Mouse (Mus musculus) lung, postnatal 4 days (tissue): ENCODE results near the gene Bicc1.
"Not testable (repeated sequence)": the region's sequence is repeated elsewhere in the genome, so short reads cannot be mapped to it uniquely, and the experiment has no call there.

Experiments
- DNase-seq, 2 experiments: peaks; one replicate each; pipeline ENCODE4 v3.0.0; 2021

Gene Bicc1

GRCm38 (mm10) chr10:70993497-70994134, 165.9 kb downstream of the Bicc1 start:
- no peak for DNase-seq

GRCm38 (mm10) chr10:70987396-70987795, 172.1 kb downstream of the Bicc1 start:
- no peak for DNase-seq

DNA sequence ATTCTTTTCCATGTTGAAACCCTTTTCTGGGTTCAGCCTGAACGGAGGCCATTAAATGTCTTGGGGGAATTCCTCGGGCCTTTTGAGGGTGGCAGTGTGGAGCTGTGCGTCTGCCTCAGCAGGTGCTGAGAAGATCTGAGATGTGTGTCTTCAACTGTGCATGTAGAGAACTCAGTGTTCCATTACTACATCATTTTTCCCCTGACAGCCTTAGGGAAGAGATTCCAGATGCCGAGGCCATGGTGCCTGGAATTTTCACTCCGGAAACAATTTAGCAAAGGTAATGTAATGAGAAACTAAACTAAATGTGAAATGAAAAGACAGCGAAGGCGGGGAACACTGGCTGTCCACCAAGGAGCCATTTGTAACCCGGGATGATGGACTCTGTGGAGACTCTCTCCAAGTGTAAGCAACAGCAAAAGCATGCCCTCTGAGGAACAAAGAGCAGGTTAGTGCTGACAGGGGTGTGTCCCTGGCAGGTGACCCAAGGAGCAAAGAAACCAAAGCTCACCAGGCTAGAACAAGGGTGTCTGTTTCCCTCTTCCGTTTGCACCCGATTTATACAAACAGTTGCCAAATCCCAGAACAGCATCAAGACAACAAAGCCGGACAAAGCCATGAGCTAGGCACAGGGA, 176.3 kb downstream of the Bicc1 start:
- DNase-seq, result no peak

- no peak for DNase-seq
Observed at GRCm38 (mm10) chr10:70982156-70982555, 177.3 kb downstream of the Bicc1 start.

GRCm38 (mm10) chr10:70979657-70980056, 179.8 kb downstream of the Bicc1 start:
- DNase-seq, result no peak

DNA sequence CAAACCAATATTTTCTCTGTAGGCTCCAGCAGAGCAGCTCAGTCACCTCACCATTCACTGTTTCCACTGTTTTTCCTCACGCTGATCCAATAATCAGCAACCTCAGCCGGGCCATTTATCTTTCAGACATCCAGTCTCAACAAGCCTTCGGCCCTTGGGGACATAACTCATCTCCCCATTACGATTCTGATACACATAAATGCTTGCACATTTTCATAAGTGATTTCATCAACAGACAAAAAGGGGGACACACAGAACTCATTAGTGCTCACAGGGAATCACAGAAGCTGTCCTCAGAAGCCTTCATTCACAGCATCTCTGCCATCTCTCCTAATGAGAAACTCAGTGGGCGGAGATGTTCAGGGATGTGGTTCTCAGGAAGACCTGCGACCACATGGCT, 182.4 kb downstream of the Bicc1 start:
- DNase-seq, result no peak

- DNase-seq, result no peak
Observed at GRCm38 (mm10) chr10:70976633-70977032, 182.9 kb downstream of the Bicc1 start.

- no peak for DNase-seq
Observed at GRCm38 (mm10) chr10:70971156-70971555, 188.3 kb downstream of the Bicc1 start.

GRCm38 (mm10) chr10:70968848-70969683, 190.4 kb downstream of the Bicc1 start:
- DNase-seq, result no peak

- peak; percentile 67 to 90 for DNase-seq
Observed at GRCm38 (mm10) chr10:70966642-70967345, 192.7 kb downstream of the Bicc1 start.

- no peak for DNase-seq
Observed at GRCm38 (mm10) chr10:70964706-70965105, 194.8 kb downstream of the Bicc1 start.

GRCm38 (mm10) chr10:70963599-70964193, 195.8 kb downstream of the Bicc1 start:
- peak in 1 of 2 experiments; percentile 35 for DNase-seq

DNA sequence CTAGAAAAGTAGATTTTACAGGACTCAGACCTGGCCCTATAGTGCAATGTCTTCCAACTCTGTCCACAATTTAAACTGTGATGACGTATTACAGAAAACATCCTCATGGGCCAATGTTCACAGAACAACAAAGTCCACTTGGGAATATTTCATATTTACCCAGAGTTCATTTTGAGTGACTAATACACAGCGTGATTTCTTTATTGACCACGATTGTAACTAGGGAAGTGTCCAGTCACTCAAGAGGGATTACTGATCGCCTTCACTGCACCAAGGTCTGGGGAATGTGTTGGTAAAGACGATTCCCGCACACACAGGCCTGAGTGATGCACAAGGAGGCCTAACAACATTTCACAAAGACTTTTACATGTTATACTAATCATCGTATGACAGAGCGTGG, 197.9 kb downstream of the Bicc1 start:
- no peak for DNase-seq

- DNase-seq, result not testable (repeated sequence)
Observed at GRCm38 (mm10) chr10:70960396-70960795, 199.1 kb downstream of the Bicc1 start.

DNA sequence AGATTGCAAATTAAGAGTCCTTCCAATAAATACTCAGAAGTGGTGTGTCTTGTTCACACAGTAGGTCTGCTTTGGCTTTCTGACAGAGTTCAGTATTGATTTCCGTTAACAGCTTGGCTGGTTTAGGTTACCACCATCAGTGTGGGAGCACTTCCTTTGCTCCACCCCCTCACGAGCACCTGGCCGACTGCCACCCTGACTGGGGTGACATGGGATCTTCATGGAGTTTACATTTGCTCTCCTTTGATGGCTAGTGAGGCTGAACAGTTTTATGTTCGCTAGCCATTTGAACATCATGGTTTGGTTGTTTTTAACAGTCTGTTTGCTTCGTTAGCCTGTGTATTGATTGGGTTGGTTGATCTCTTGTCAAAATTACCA, 206.7 kb downstream of the Bicc1 start:
- no peak for DNase-seq

DNA sequence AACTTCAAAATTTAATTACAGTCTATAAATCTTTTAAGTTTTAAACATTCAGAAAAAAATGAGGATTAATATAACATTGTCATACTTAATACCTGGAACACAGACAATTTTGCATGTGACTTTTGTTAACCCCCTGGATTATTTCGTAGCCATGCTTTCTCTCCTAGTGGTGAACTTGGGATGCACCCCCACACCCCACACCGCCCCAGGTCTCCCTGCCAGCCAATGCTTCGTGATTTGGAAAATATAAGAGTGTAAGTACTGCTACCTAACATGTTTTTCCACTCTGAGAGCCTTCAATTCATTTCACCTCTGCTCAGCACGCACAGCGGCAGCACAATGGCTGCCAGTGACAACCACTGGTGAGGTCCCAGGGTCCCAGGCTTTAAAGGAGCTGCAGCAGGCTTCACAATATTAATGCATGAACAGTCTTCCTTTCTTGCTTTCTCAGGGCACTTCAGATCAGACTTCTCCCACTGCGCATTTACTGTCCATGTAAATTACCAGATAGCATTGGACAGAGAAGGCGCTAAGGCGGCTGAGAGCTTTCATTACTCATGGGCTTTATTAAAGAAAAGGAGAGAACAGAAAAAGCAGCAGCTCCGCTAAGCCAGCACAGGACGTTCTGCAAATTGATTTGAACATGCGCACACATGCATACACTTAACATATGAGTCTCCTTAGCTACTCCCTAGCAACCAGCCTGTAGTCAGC, 207.3 kb downstream of the Bicc1 start:
- DNase-seq, result no peak

DNA sequence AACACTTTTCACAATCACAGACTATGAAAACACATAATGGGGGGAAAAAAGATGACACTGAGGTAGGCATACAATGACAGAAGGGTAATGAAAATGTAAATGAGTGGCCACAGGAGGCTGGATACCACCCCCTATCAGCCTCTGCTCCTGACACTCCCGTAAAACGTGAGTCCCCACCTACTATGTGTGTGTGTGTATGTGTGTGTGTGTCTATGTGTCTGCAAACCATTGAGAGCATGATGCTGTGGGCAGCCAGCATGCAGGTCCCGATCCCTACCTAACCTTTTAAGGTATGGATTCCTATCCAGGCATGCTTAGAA, 209.4 kb downstream of the Bicc1 start:
- DNase-seq, result no peak

DNA sequence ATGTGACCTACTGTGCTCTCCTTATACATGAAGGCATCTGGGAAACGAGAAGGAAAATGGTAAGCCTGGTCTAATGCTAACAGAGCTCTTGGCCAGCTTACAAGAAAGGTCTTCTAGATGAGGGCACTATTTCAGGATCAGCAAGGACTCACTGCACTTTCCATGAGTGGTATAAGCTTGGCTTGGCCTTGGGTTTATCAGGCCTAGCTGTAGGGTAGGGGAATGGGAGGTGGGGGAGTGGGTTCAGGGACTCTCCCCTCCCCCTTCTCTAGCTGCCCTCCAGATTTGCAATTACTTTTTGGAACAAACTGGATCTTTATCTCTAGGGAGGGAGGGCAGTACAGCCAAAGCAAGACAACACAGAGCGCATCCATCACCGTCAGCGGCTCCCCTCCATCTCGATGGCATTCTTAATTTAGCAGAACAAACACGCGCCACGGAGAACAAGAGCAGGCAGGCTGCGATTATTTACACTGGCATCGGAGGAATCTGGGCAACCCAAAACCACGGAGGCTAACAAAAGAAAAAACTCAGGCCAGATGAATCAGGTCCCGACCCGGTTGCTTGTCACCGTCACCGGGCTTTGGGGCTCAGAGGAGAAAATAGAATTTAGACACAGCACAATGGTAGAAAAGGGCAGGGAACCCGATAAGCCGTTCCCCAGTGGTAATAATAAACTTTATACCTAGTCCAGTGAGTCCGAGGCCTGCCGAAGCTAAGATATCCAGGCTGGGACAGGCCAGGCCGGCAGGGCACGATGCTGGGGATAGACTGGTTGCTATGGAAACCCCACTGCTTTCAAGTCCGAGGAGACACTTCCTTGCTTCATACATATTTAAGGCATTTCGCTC, 210.0 kb downstream of the Bicc1 start:
- no peak for DNase-seq

DNA sequence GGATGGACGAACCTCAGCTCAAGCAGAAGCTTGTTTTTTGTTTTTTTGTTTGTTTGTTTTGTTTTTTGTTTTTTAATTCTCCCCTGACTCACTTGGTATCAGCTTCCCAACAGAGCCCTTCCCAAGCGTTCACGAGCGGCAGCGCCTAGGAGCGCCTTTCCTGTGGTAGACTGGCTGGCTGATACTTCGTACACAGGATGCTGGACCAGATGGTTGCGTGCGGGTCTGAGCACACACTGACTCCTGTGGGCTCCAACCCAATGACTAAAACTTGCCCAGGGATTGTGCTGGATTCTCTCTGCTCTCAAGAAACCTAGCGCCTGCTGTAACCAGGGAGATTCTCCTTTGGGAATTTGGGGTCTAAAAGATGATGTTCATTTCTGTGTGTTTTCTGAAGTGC, 211.2 kb downstream of the Bicc1 start:
- no peak for DNase-seq

GRCm38 (mm10) chr10:70946121-70946520, 213.4 kb downstream of the Bicc1 start:
- not testable (repeated sequence) for DNase-seq

GRCm38 (mm10) chr10:70945076-70945475, 214.4 kb downstream of the Bicc1 start:
- no peak for DNase-seq
